Mouse (Mus musculus) liver, adult 2 months (tissue): Measurements from ENCODE around the gene Traf7. TPM values are rescaled to one million over a fixed set of nuclear protein-coding genes. Genes with fewer than 3 reads are reported as not detected.

ENCODE experiments used
- DNase-seq: peaks from one replicate; pipeline ENCODE4 v3.0.0-alpha.2; 2011; ENCODE audit warnings: low read depth, low spot score; ENCODE audit errors: extremely low read depth
- H3K27ac ChIP-seq: fragments of 200-500 bp; replicated peaks from 2 replicates; pipeline ENCODE4 v1.5.1; 2012; ENCODE audit warnings: low read depth, mild to moderate bottlenecking, control low read depth, inconsistent platforms, low read length; ENCODE audit not compliant: insufficient read depth
- H3K27me3 ChIP-seq: fragments of 200-500 bp; 2 replicates; pipeline ENCODE4 v1.6.1; 2012; ENCODE audit warnings: mild to moderate bottlenecking, moderate library complexity, low read length, inconsistent platforms; ENCODE audit not compliant: control insufficient read depth, insufficient read depth
- H3K36me3 ChIP-seq: fragments of 200-500 bp; 2 replicates; pipeline ENCODE4 v1.6.1; 2012; ENCODE audit warnings: low read length, inconsistent platforms; ENCODE audit not compliant: control insufficient read depth, insufficient read depth
- H3K4me1 ChIP-seq: fragments of 200-500 bp; 2 replicates; pipeline ENCODE4 v1.6.1; 2011; ENCODE audit warnings: low read length; ENCODE audit not compliant: control insufficient read depth, insufficient read depth
- H3K4me3 ChIP-seq: fragments of 200-500 bp; 2 replicates; pipeline ENCODE4 v1.5.1; 2011; ENCODE audit warnings: low read depth, mild to moderate bottlenecking, control low read depth, low read length, moderate library complexity; ENCODE audit not compliant: insufficient read depth
- H3K79me2 ChIP-seq: fragments of 200-500 bp; 2 replicates; pipeline ENCODE4 v1.6.1; 2012; ENCODE audit warnings: inconsistent platforms, mild to moderate bottlenecking, low read length, moderate library complexity; ENCODE audit not compliant: control insufficient read depth, insufficient read depth
- H3K9ac ChIP-seq: fragments of 200-500 bp; 2 replicates; pipeline ENCODE4 v1.6.1; 2012; ENCODE audit warnings: low read depth, mild to moderate bottlenecking, control low read depth, inconsistent platforms, low read length
- CTCF ChIP-seq: fragments of 200-500 bp; IDR thresholded peaks from 2 replicates; pipeline ENCODE4 v1.5.1; 2011; ENCODE audit warnings: low read depth, low read length, control low read depth
- POLR2A ChIP-seq: fragments of 200-500 bp; IDR thresholded peaks from 2 replicates; pipeline ENCODE4 v1.6.1; 2011; ENCODE audit warnings: low read length, control low read depth; ENCODE audit not compliant: insufficient read depth; ENCODE audit errors: extremely low read depth
- WGBS: fragments of 180-500 bp; shearing (Covaris S2); methylation state at CpG from one replicate; pipeline ENCODE4 v1.1.7; 2018; 5-methylcytosine and 5-hydroxymethylcytosine counted together
- polyA plus RNA-seq: library from polyadenylated mRNA; depleted of rRNA; stranded (reverse); fragments of >200 nt; gene quantifications from 2 replicates; pipeline ENCODE4 v1.2.3, GENCODE M21; 2012
- total RNA-seq: library from RNA; depleted of rRNA; stranded (reverse); fragments of >200 nt; gene quantifications from 2 replicates; pipeline ENCODE4 v1.2.3, GENCODE M21; 2014

The Traf7 gene
- total and polyA plus RNA-seq, 2 experiments = 13.4 to 47.5 TPM

- Histone ChIP-seq H3K4me3 (no peak overlapping the region), H3K27me3 (no peaks in the 10 kb centered on the region), H3K27ac (no peak overlapping the region), H3K9ac (no peak overlapping the region), H3K4me1 (peaks cover 6% of the 10 kb centered on the region; the same call in 1 of the 2 replicates), H3K36me3 (no peaks in the 10 kb centered on the region), H3K79me2 (no peaks in the 10 kb centered on the region)
- DNase-seq = no peak
- WGBS = 91% methylated on average over 20 of the region's 20 CpGs
- TF ChIP-seq CTCF (no peak), POLR2A (no peak)
Measured at GRCm38 (mm10) chr17:24481027-24481815, 46.5 kb downstream of the Traf7 start.

GRCm38 (mm10) chr17:24480201-24480826 lies 47.4 kb downstream of the Traf7 start:
- no peak for DNase-seq
- no peak overlapping the region for H3K4me3 ChIP-seq
- no peak overlapping the region for H3K9ac ChIP-seq
- H3K4me1 ChIP-seq = peaks cover 6% of the 10 kb centered on the region; the same call in 1 of the 2 replicates
- no peak overlapping the region for H3K27ac ChIP-seq
- 85% methylated on average over 3 of the region's 3 CpGs for WGBS
- H3K27me3 ChIP-seq = no peaks in the 10 kb centered on the region
- no peaks in the 10 kb centered on the region; the same call in 1 of the 2 replicates for H3K36me3 ChIP-seq
- TF ChIP-seq CTCF = 0 out of 2 replicates have a peak, but pooled peaks have one; percentile 20
- TF ChIP-seq POLR2A = no peak
- no peaks in the 10 kb centered on the region for H3K79me2 ChIP-seq

- 45% methylated on average over 1 of the region's 1 CpGs for WGBS
- Histone ChIP-seq H3K9ac (no peak overlapping the region), H3K27ac (no peak overlapping the region), H3K27me3 (no peaks in the 10 kb centered on the region), H3K4me1 (peaks cover 6% of the 10 kb centered on the region; the same call in 1 of the 2 replicates), H3K4me3 (no peak overlapping the region), H3K79me2 (no peaks in the 10 kb centered on the region), H3K36me3 (no peaks in the 10 kb centered on the region; the same call in 1 of the 2 replicates)
- TF ChIP-seq POLR2A (no peak), CTCF (no peak)
- no peak for DNase-seq
Measured at GRCm38 (mm10) chr17:24479431-24479830, 48.3 kb downstream of the Traf7 start.

GRCm38 (mm10) chr17:24478663-24479380 lies 48.9 kb downstream of the Traf7 start, which contains the start of gene Mlst8:
Gene Mlst8 (minus strand): TSS chr17:24479078.
- Histone ChIP-seq H3K79me2 (no peaks in the 10 kb centered on the region), H3K9ac (peak within 1 kb of the TSS; percentile 92), H3K27me3 (no peaks in the 10 kb centered on the region), H3K27ac (peak within 1 kb of the TSS; percentile 94), H3K4me3 (peak within 1 kb of the TSS; percentile 80), H3K4me1 (peaks cover 6% of the 10 kb centered on the region; the same call in 1 of the 2 replicates), H3K36me3 (no peaks in the 10 kb centered on the region; the same call in 1 of the 2 replicates)
- TF ChIP-seq POLR2A = peak; percentile 64
- peak; percentile 90 for TF ChIP-seq CTCF
- WGBS = under 1% methylated on average over 48 of the region's 48 CpGs
- DNase-seq = peak; percentile 83

- H3K27me3 ChIP-seq = no peaks in the 10 kb centered on the region
- peak overlapping the region; percentile 80; the same call in 1 of the 2 replicates for H3K4me3 ChIP-seq
- peaks cover 6% of the 10 kb centered on the region; the same call in 1 of the 2 replicates for H3K4me1 ChIP-seq
- no peaks in the 10 kb centered on the region for H3K79me2 ChIP-seq
- no peak overlapping the region for H3K27ac ChIP-seq
- H3K9ac ChIP-seq = no peak overlapping the region
- DNase-seq = peak; percentile 72
- 26% methylated on average over 11 of the region's 11 CpGs for WGBS
- no peak for TF ChIP-seq POLR2A
- TF ChIP-seq CTCF = peak; percentile 43
- H3K36me3 ChIP-seq = no peaks in the 10 kb centered on the region; the same call in 1 of the 2 replicates
Measured at GRCm38 (mm10) chr17:24477985-24478600, 49.6 kb downstream of the Traf7 start.
